Mouse (Mus musculus): ENCODE results near the gene Rdh16f1.
"Not testable (repeated sequence)": the region's sequence is repeated elsewhere in the genome, so short reads cannot be mapped to it uniquely, and the experiment has no call there.

The Rdh16f1 gene

GRCm38 (mm10) chr10:127829121-127829520, 69.5 kb downstream of the Rdh16f1 start:
- DNase-seq (ENCODE audit: low spot score in 2 of 2): no peak

- not testable (repeated sequence) for DNase-seq (ENCODE audit: low spot score in 2 of 2)
These were observed 74.6 kb downstream of the Rdh16f1 start for GRCm38 (mm10) chr10:127834186-127834585.

- no peak for DNase-seq (ENCODE audit: low spot score in 2 of 2)
These were observed 75.7 kb downstream of the Rdh16f1 start for GRCm38 (mm10) chr10:127835292-127835691.

GRCm38 (mm10) chr10:127837793-127838192, 78.2 kb downstream of the Rdh16f1 start:
- not testable (repeated sequence) for DNase-seq (ENCODE audit: low spot score in 2 of 2)

- no peak for DNase-seq (ENCODE audit: low spot score in 2 of 2)
These were observed 79.0 kb downstream of the Rdh16f1 start for GRCm38 (mm10) chr10:127838539-127838938.

GRCm38 (mm10) chr10:127840776-127841175, 81.2 kb downstream of the Rdh16f1 start:
- DNase-seq (ENCODE audit: low spot score in 2 of 2): no peak
